Mouse (Mus musculus): ENCODE data around the gene Swi5. TPM values are rescaled to one million over a fixed set of nuclear protein-coding genes. Genes with fewer than 3 reads are reported as not detected.

The Swi5 gene
- polyA plus RNA-seq, 2 experiments = 100.0 to 130 TPM

- TF ChIP-seq CTCF (IDR thresholded peaks at IDR 0.05; ENCODE audit: low read depth) (no peak), EP300 (IDR thresholded peaks at IDR 0.05; ENCODE audit: low read depth) (no peak)
- Histone ChIP-seq H3K9ac (replicated peaks) (no peak overlapping the region), H3K36me3 (replicated peaks; ENCODE audit: control insufficient read depth, insufficient read depth, low read depth) (peaks cover 21% of the 10 kb centered on the region), H3K27me3 (ENCODE audit: control insufficient read depth, insufficient read depth, low read length) (no peaks in the 10 kb centered on the region), H3K27ac (no peak overlapping the region), H3K9me3 (ENCODE audit: control insufficient read depth, low read length) (no peaks in the 10 kb centered on the region), H3K4me1 (replicated peaks; ENCODE audit: control insufficient read depth in 2 of 2, insufficient read depth in 2 of 2, low read length in 1 of 2) (peaks cover 6 to 7% of the 10 kb centered on the region in 2 experiments), H3K4me3 (ENCODE audit: insufficient read depth in 1 of 2, low read depth in 2 of 2, low read length in 2 of 2) (no peak overlapping the region), H3K4me2 (ENCODE audit: low read depth) (no peak overlapping the region)
- ATAC-seq (ENCODE audit: insufficient read depth) (no peak), DNase-seq (ENCODE audit: low read depth in 3 of 3, low spot score in 3 of 3) (no peak)
- 76% methylated on average over 5 of the region's 5 CpGs for WGBS (ENCODE audit: insufficient replicate concordance)
These were observed 33.3 kb downstream of the Swi5 start for GRCm38 (mm10) chr2:32254563-32254962.

DNA sequence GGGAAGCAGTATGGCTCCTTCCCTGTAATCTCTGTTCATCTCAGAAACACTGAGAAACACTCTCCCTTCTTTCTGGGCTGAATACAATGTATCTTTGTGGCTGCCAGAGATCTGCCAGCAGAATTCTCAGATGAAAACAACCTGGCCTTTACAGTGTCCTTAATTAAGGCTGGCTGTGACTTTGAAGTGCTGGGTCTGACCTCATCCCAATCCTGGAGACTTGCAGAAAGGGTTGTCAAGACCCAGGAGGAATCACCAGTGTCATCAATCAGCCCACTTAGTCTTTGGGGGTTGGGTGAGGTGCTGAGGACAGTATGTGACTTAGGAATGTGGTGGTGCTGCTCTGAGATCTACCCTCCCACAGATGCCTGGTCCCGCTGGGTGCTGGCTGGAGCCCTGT is 34.5 kb downstream of the Swi5 start:
- H3K27me3 ChIP-seq (ENCODE audit: control insufficient read depth, insufficient read depth, low read length) = no peaks in the 10 kb centered on the region
- peaks cover 21% of the 10 kb centered on the region for H3K36me3 ChIP-seq (replicated peaks; ENCODE audit: control insufficient read depth, insufficient read depth, low read depth)
- no peak overlapping the region for H3K27ac ChIP-seq
- no peak overlapping the region for H3K9ac ChIP-seq (replicated peaks)
- no peaks in the 10 kb centered on the region for H3K9me3 ChIP-seq (ENCODE audit: control insufficient read depth, low read length)
- ATAC-seq (ENCODE audit: insufficient read depth) (no peak), DNase-seq (ENCODE audit: low read depth in 3 of 3, low spot score in 3 of 3) (no peak)
- TF ChIP-seq EP300 (IDR thresholded peaks at IDR 0.05; ENCODE audit: low read depth) = no peak
- no peak for TF ChIP-seq CTCF (IDR thresholded peaks at IDR 0.05; ENCODE audit: low read depth)
- H3K4me1 ChIP-seq (replicated peaks; ENCODE audit: control insufficient read depth in 2 of 2, insufficient read depth in 2 of 2, low read length in 1 of 2) = no peaks in the 10 kb centered on the region
- WGBS (ENCODE audit: insufficient replicate concordance) = 86% methylated on average over 1 of the region's 1 CpGs
- no peak overlapping the region for H3K4me2 ChIP-seq (ENCODE audit: low read depth)
- no peak overlapping the region for H3K4me3 ChIP-seq (ENCODE audit: insufficient read depth in 1 of 2, low read depth in 2 of 2, low read length in 2 of 2)

GRCm38 (mm10) chr2:32252658-32253057 is 35.2 kb downstream of the Swi5 start:
- 80% methylated on average over 5 of the region's 5 CpGs for WGBS (ENCODE audit: insufficient replicate concordance)
- Histone ChIP-seq H3K36me3 (replicated peaks; ENCODE audit: control insufficient read depth, insufficient read depth, low read depth) (peaks cover 22% of the 10 kb centered on the region), H3K4me2 (ENCODE audit: low read depth) (no peak overlapping the region), H3K27me3 (ENCODE audit: control insufficient read depth, insufficient read depth, low read length) (no peaks in the 10 kb centered on the region), H3K9ac (replicated peaks) (no peak overlapping the region), H3K9me3 (ENCODE audit: control insufficient read depth, low read length) (no peaks in the 10 kb centered on the region), H3K27ac (no peak overlapping the region), H3K4me3 (ENCODE audit: insufficient read depth in 1 of 2, low read depth in 2 of 2, low read length in 2 of 2) (no peak overlapping the region), H3K4me1 (replicated peaks; ENCODE audit: control insufficient read depth in 2 of 2, insufficient read depth in 2 of 2, low read length in 1 of 2) (no peaks in the 10 kb centered on the region)
- TF ChIP-seq CTCF (IDR thresholded peaks at IDR 0.05; ENCODE audit: low read depth) (no peak), EP300 (IDR thresholded peaks at IDR 0.05; ENCODE audit: low read depth) (no peak)
- no peak for DNase-seq (ENCODE audit: low read depth in 3 of 3, low spot score in 3 of 3)
- no peak for ATAC-seq (ENCODE audit: insufficient read depth)

GRCm38 (mm10) chr2:32251791-32252527 is 35.9 kb downstream of the Swi5 start:
- Histone ChIP-seq H3K4me3 (ENCODE audit: insufficient read depth in 1 of 2, low read depth in 2 of 2, low read length in 2 of 2) (no peak overlapping the region), H3K36me3 (replicated peaks; ENCODE audit: control insufficient read depth, insufficient read depth, low read depth) (peaks cover 19% of the 10 kb centered on the region), H3K27me3 (ENCODE audit: control insufficient read depth, insufficient read depth, low read length) (no peaks in the 10 kb centered on the region), H3K9me3 (ENCODE audit: control insufficient read depth, low read length) (no peaks in the 10 kb centered on the region), H3K4me1 (replicated peaks; ENCODE audit: control insufficient read depth in 2 of 2, insufficient read depth in 2 of 2, low read length in 1 of 2) (no peaks in the 10 kb centered on the region), H3K4me2 (ENCODE audit: low read depth) (no peak overlapping the region), H3K9ac (replicated peaks) (no peak overlapping the region), H3K27ac (no peak overlapping the region)
- WGBS (ENCODE audit: insufficient replicate concordance) = 83% methylated on average over 12 of the region's 12 CpGs
- ATAC-seq (ENCODE audit: insufficient read depth) = no peak
- no peak for TF ChIP-seq EP300 (IDR thresholded peaks at IDR 0.05; ENCODE audit: low read depth)
- no peak for TF ChIP-seq CTCF (IDR thresholded peaks at IDR 0.05; ENCODE audit: low read depth)
- DNase-seq (ENCODE audit: low read depth in 3 of 3, low spot score in 3 of 3) = no peak

DNA sequence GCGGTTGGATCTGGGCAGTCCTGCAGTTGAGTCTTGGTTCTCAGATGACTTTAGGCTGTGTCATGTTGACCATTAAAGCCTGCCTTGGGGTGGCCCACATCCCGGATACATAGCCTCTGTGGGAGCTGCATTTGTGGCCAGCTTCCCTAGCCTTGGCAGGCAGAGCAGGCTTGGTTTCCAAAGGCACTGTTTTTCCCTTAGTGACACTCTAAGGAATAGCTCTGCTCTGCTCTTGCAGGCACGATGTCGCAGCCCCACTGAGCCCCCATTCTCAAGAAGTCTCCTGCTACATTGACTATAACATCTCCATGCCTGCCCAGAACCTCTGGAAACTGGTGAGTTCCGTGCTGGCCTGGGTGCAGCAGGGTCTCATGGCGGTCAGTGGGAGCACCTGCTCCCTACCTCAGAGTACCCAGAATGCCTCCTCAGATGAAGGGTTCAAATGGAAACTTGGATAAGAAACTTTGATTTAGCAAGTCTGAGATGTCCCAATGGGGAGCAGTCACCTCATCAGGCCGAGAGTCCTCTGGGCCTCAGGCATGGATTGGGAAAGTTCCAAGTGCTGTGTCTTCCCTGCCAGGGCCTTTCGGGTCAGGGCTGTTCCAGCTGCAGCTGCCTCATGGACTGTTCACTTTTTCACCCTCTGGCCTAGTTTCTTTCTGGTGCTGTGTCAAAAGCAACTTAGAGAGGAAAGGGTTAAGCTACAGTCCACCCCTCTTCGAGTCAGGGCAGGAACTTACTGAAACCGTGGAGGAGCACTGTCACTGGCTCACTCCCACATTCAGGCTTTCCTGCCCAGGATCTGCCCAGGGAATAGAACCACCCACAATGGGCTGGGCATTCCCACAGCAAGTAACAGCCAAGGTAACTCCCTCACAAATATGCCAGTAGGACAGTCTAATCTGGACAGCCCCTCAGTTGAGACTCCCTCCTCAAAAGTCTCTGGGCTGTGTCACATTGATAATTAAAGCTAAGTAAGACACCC is 39.2 kb downstream of the Swi5 start:
- 66% methylated on average over 10 of the region's 10 CpGs for WGBS (ENCODE audit: insufficient replicate concordance)

More for the DNA sequence above, 39.2 kb downstream of the Swi5 start:
- DNase-seq (ENCODE audit: low read depth in 3 of 3, low spot score in 3 of 3) (no peak), ATAC-seq (ENCODE audit: insufficient read depth) (no peak)
- TF ChIP-seq CTCF (IDR thresholded peaks at IDR 0.05; ENCODE audit: low read depth) (no peak), EP300 (IDR thresholded peaks at IDR 0.05; ENCODE audit: low read depth) (no peak)
- no peaks in the 10 kb centered on the region for H3K27me3 ChIP-seq (ENCODE audit: control insufficient read depth, insufficient read depth, low read length)
- H3K36me3 ChIP-seq (replicated peaks; ENCODE audit: control insufficient read depth, insufficient read depth, low read depth) = peaks cover 15% of the 10 kb centered on the region
- no peak overlapping the region for H3K4me3 ChIP-seq (ENCODE audit: insufficient read depth in 1 of 2, low read depth in 2 of 2, low read length in 2 of 2)
- no peak overlapping the region for H3K4me2 ChIP-seq (ENCODE audit: low read depth)
- no peaks in the 10 kb centered on the region for H3K9me3 ChIP-seq (ENCODE audit: control insufficient read depth, low read length)
- no peak overlapping the region for H3K9ac ChIP-seq (replicated peaks)
- no peak overlapping the region for H3K27ac ChIP-seq
- no peaks in the 10 kb centered on the region for H3K4me1 ChIP-seq (replicated peaks; ENCODE audit: control insufficient read depth in 2 of 2, insufficient read depth in 2 of 2, low read length in 1 of 2)
